Mouse (Mus musculus) thymus, adult 2 months (tissue): ENCODE measurements around the gene Tmem59l. TPM values are rescaled to one million over a fixed set of nuclear protein-coding genes. Genes with fewer than 3 reads are reported as not detected.

Experiments
- DNase-seq: peaks from one replicate; pipeline ENCODE4 v3.0.0; 2021
- H3K27ac ChIP-seq: fragments of 200-500 bp; 2 replicates; pipeline ENCODE4 v1.5.1; 2012; ENCODE audit warnings: low read length, control low read depth; ENCODE audit not compliant: control insufficient read depth, insufficient read depth
- H3K27me3 ChIP-seq: fragments of 200-500 bp; 2 replicates; pipeline ENCODE4 v1.6.1; 2012; ENCODE audit warnings: mild to moderate bottlenecking, low read length, moderate library complexity, mixed read lengths; ENCODE audit not compliant: control insufficient read depth, insufficient read depth
- H3K36me3 ChIP-seq: fragments of 200-500 bp; 2 replicates; pipeline ENCODE4 v1.6.1; 2012; ENCODE audit warnings: mild to moderate bottlenecking, low read length, moderate library complexity; ENCODE audit not compliant: control insufficient read depth, insufficient read depth
- H3K4me1 ChIP-seq: fragments of 200-500 bp; replicated peaks from 2 replicates; pipeline ENCODE4 v1.6.1; 2012; ENCODE audit warnings: low read length; ENCODE audit not compliant: control insufficient read depth, insufficient read depth
- H3K4me3 ChIP-seq: fragments of 200-500 bp; 2 replicates; pipeline ENCODE4 v1.5.1; 2012; ENCODE audit warnings: mild to moderate bottlenecking, low read length, control low read depth, moderate library complexity; ENCODE audit not compliant: control insufficient read depth, insufficient read depth
- CTCF ChIP-seq: fragments of 200-500 bp; IDR thresholded peaks from 2 replicates; pipeline ENCODE4 v1.5.1; 2012; ENCODE audit warnings: mild to moderate bottlenecking, control low read depth, low read length, moderate library complexity, borderline replicate concordance; ENCODE audit not compliant: control insufficient read depth, poor library complexity, insufficient read depth; ENCODE audit errors: extremely low read depth
- POLR2A ChIP-seq: fragments of 200-500 bp; IDR thresholded peaks from 2 replicates; pipeline ENCODE4 v1.6.1; 2012; ENCODE audit warnings: mild to moderate bottlenecking, low read length, control low read depth, moderate library complexity; ENCODE audit not compliant: control insufficient read depth, poor library complexity, insufficient read depth; ENCODE audit errors: extremely low read depth
- whole genome bisulfite sequencing: fragments of 180-500 bp; shearing (Covaris S2); methylation state at CpG from one replicate; pipeline ENCODE4 v1.1.7; 2018; 5-methylcytosine and 5-hydroxymethylcytosine counted together
- polyA plus RNA-seq: library from polyadenylated mRNA; depleted of rRNA; stranded (reverse); fragments of >200 nt; gene quantifications from 2 replicates; pipeline ENCODE4 v1.2.3, GENCODE M21; 2012

Gene Tmem59l
- polyA plus RNA-seq, 1 experiment: 0.39 TPM

GRCm38 (mm10) chr8:70494416-70494945 lies 7.3 kb upstream of the Tmem59l start:
- Histone ChIP-seq H3K27me3 (peaks cover 49% of the 10 kb centered on the region), H3K4me1 (peaks cover 16% of the 10 kb centered on the region), H3K27ac (no peak overlapping the region), H3K4me3 (no peak overlapping the region), H3K36me3 (no peaks in the 10 kb centered on the region)
- 2% methylated on average over 28 of the region's 28 CpGs for WGBS
- peak; percentile 3 for DNase-seq
- TF ChIP-seq POLR2A (no peak), CTCF (no peak)

GRCm38 (mm10) chr8:70493692-70494415 lies 6.7 kb upstream of the Tmem59l start:
- Histone ChIP-seq H3K4me1 (peaks cover 19% of the 10 kb centered on the region), H3K4me3 (no peak overlapping the region), H3K27ac (no peak overlapping the region), H3K36me3 (no peaks in the 10 kb centered on the region), H3K27me3 (peaks cover 49% of the 10 kb centered on the region)
- 6% methylated on average over 47 of the region's 47 CpGs for WGBS
- TF ChIP-seq POLR2A (no peak), CTCF (no peak)
- no peak for DNase-seq

GRCm38 (mm10) chr8:70492664-70493640 lies 5.8 kb upstream of the Tmem59l start, which contains the start of gene Crlf1:
Crlf1 (plus strand) TSS chr8:70493158.
- TF ChIP-seq POLR2A (no peak), CTCF (no peak)
- no peak within 1 kb of the TSS for H3K27ac ChIP-seq
- peaks cover 28% of the 10 kb centered on the region for H3K4me1 ChIP-seq
- WGBS: 3% methylated on average over 78 of the region's 93 CpGs
- H3K36me3 ChIP-seq: no peaks in the 10 kb centered on the region
- no peak for DNase-seq
- H3K27me3 ChIP-seq: peaks cover 56% of the 10 kb centered on the region
- H3K4me3 ChIP-seq: no peak within 1 kb of the TSS

GRCm38 (mm10) chr8:70490880-70491495 lies 3.8 kb upstream of the Tmem59l start:
- Histone ChIP-seq H3K27ac (no peak overlapping the region), H3K36me3 (no peaks in the 10 kb centered on the region), H3K27me3 (peaks cover 59% of the 10 kb centered on the region), H3K4me1 (peaks cover 31% of the 10 kb centered on the region), H3K4me3 (no peak overlapping the region)
- WGBS: 9% methylated on average over 20 of the region's 20 CpGs
- TF ChIP-seq CTCF: no peak
- no peak for TF ChIP-seq POLR2A
- no peak for DNase-seq

GRCm38 (mm10) chr8:70490061-70490879 lies 3.1 kb upstream of the Tmem59l start:
- no peak for DNase-seq
- peaks cover 58% of the 10 kb centered on the region for H3K27me3 ChIP-seq
- H3K27ac ChIP-seq: no peak overlapping the region
- H3K4me3 ChIP-seq: no peak overlapping the region
- TF ChIP-seq CTCF (no peak), POLR2A (no peak)
- 46% methylated on average over 10 of the region's 10 CpGs for WGBS
- H3K4me1 ChIP-seq: peaks cover 31% of the 10 kb centered on the region
- H3K36me3 ChIP-seq: no peaks in the 10 kb centered on the region

GRCm38 (mm10) chr8:70489576-70489975 lies 2.4 kb upstream of the Tmem59l start:
- Histone ChIP-seq H3K4me3 (peak overlapping the region; percentile 24), H3K27ac (no peak overlapping the region), H3K27me3 (peaks cover 52% of the 10 kb centered on the region), H3K36me3 (no peaks in the 10 kb centered on the region), H3K4me1 (peaks cover 31% of the 10 kb centered on the region)
- DNase-seq: no peak
- TF ChIP-seq POLR2A: no peak
- no peak for TF ChIP-seq CTCF
- 5% methylated on average over 24 of the region's 41 CpGs for WGBS
